Mouse (Mus musculus): Measurements from ENCODE around the gene Kdm4a. TPM values are rescaled to one million over a fixed set of nuclear protein-coding genes. Genes with fewer than 3 reads are reported as not detected.

Kdm4a gene
- polyA plus RNA-seq, 1 experiment = 18.7 TPM

GRCm38 (mm10) chr4:118206918-118207640, 27.2 kb upstream of the Kdm4a start:
- Histone ChIP-seq H3K27me3 (replicated peaks) (peaks cover 45% of the 10 kb centered on the region), H3K9me3 (no peaks in the 10 kb centered on the region), H3K36me3 (replicated peaks; ENCODE audit: low read length) (no peaks in the 10 kb centered on the region), H3K4me3 (replicated peaks) (no peak overlapping the region), H3K4me1 (no peaks in the 10 kb centered on the region)
- no peak for TF ChIP-seq FLI1 (IDR thresholded peaks at IDR 0.05; ENCODE audit: low read length)

- TF ChIP-seq FLI1 (IDR thresholded peaks at IDR 0.05; ENCODE audit: low read length) (no peak), GATA1 (IDR thresholded peaks at IDR 0.05; ENCODE audit: borderline replicate concordance, low read length) (no peak)
- Histone ChIP-seq H3K4me1 (no peaks in the 10 kb centered on the region), H3K36me3 (replicated peaks; ENCODE audit: low read length) (no peaks in the 10 kb centered on the region), H3K4me3 (replicated peaks) (peak overlapping the region; percentile 28), H3K9me3 (no peaks in the 10 kb centered on the region), H3K27me3 (replicated peaks) (peaks cover 38% of the 10 kb centered on the region)
Measured at GRCm38 (mm10) chr4:118205906-118206305, 26.1 kb upstream of the Kdm4a start.

- Histone ChIP-seq H3K9me3 (peaks cover 4% of the 10 kb centered on the region; the same call in 1 of the 2 replicates), H3K4me3 (replicated peaks) (no peak overlapping the region)
Measured at GRCm38 (mm10) chr4:118199093-118199492, 19.2 kb upstream of the Kdm4a start.

GRCm38 (mm10) chr4:118198606-118199005, 18.8 kb upstream of the Kdm4a start:
- no peaks in the 10 kb centered on the region for H3K36me3 ChIP-seq (replicated peaks; ENCODE audit: low read length)
- peaks cover 12% of the 10 kb centered on the region for H3K27me3 ChIP-seq (replicated peaks)
- no peak overlapping the region for H3K4me3 ChIP-seq (replicated peaks)
- TF ChIP-seq GATA1 (IDR thresholded peaks at IDR 0.05; ENCODE audit: borderline replicate concordance, low read length) = no peak
- TF ChIP-seq FLI1 (IDR thresholded peaks at IDR 0.05; ENCODE audit: low read length) = no peak
- no peaks in the 10 kb centered on the region for H3K4me1 ChIP-seq
- peaks cover 4% of the 10 kb centered on the region; the same call in 1 of the 2 replicates for H3K9me3 ChIP-seq

More at GRCm38 (mm10) chr4:118199093-118199492, 19.2 kb upstream of the Kdm4a start:
- peaks cover 14% of the 10 kb centered on the region for H3K27me3 ChIP-seq (replicated peaks)
- no peaks in the 10 kb centered on the region for H3K36me3 ChIP-seq (replicated peaks; ENCODE audit: low read length)
- H3K4me1 ChIP-seq = no peaks in the 10 kb centered on the region
- TF ChIP-seq GATA1 (IDR thresholded peaks at IDR 0.05; ENCODE audit: borderline replicate concordance, low read length) (no peak), FLI1 (IDR thresholded peaks at IDR 0.05; ENCODE audit: low read length) (no peak)

- Histone ChIP-seq H3K27me3 (replicated peaks) (peaks cover 24% of the 10 kb centered on the region), H3K36me3 (replicated peaks; ENCODE audit: low read length) (no peaks in the 10 kb centered on the region), H3K4me1 (no peaks in the 10 kb centered on the region), H3K9me3 (peaks cover 4% of the 10 kb centered on the region; the same call in 1 of the 2 replicates), H3K4me3 (replicated peaks) (no peak overlapping the region)
- no peak for TF ChIP-seq GATA1 (IDR thresholded peaks at IDR 0.05; ENCODE audit: borderline replicate concordance, low read length)
- no peak for TF ChIP-seq FLI1 (IDR thresholded peaks at IDR 0.05; ENCODE audit: low read length)
Measured at GRCm38 (mm10) chr4:118196185-118196584, 16.3 kb upstream of the Kdm4a start.

- Histone ChIP-seq H3K4me3 (replicated peaks) (peak overlapping the region; percentile 97), H3K36me3 (replicated peaks; ENCODE audit: low read length) (peaks cover 20% of the 10 kb centered on the region), H3K27me3 (replicated peaks) (no peaks in the 10 kb centered on the region), H3K4me1 (peaks cover 17% of the 10 kb centered on the region), H3K9me3 (no peaks in the 10 kb centered on the region)
- TF ChIP-seq FLI1 (IDR thresholded peaks at IDR 0.05; ENCODE audit: low read length) (no peak), GATA1 (IDR thresholded peaks at IDR 0.05; ENCODE audit: borderline replicate concordance, low read length) (no peak)
Measured at GRCm38 (mm10) chr4:118180301-118181080, 648 bp upstream of the Kdm4a start.

- H3K9me3 ChIP-seq = no peaks in the 10 kb centered on the region
- TF ChIP-seq GATA1 (IDR thresholded peaks at IDR 0.05; ENCODE audit: borderline replicate concordance, low read length) (no peak), FLI1 (IDR thresholded peaks at IDR 0.05; ENCODE audit: low read length) (no peak)
- no peaks in the 10 kb centered on the region for H3K27me3 ChIP-seq (replicated peaks)
- peak overlapping the region; percentile 97 for H3K4me3 ChIP-seq (replicated peaks)
- H3K4me1 ChIP-seq = peaks cover 17% of the 10 kb centered on the region
- peaks cover 35% of the 10 kb centered on the region for H3K36me3 ChIP-seq (replicated peaks; ENCODE audit: low read length)
Measured at GRCm38 (mm10) chr4:118178952-118179466, 834 bp downstream of the Kdm4a start.

GRCm38 (mm10) chr4:118172461-118172860, 7.4 kb downstream of the Kdm4a start:
- H3K4me1 ChIP-seq = peaks cover 4% of the 10 kb centered on the region; the same call in 1 of the 2 replicates
- peaks cover 99% of the 10 kb centered on the region for H3K36me3 ChIP-seq (replicated peaks; ENCODE audit: low read length)
- no peak overlapping the region for H3K4me3 ChIP-seq (replicated peaks)
- no peak for TF ChIP-seq GATA1 (IDR thresholded peaks at IDR 0.05; ENCODE audit: borderline replicate concordance, low read length)
- H3K9me3 ChIP-seq = no peaks in the 10 kb centered on the region
- H3K27me3 ChIP-seq (replicated peaks) = no peaks in the 10 kb centered on the region

- no peaks in the 10 kb centered on the region for H3K4me1 ChIP-seq
- H3K9me3 ChIP-seq = no peaks in the 10 kb centered on the region
- no peak for TF ChIP-seq FLI1 (IDR thresholded peaks at IDR 0.05; ENCODE audit: low read length)
- no peak overlapping the region for H3K4me3 ChIP-seq (replicated peaks)
- H3K36me3 ChIP-seq (replicated peaks; ENCODE audit: low read length) = peaks cover 99% of the 10 kb centered on the region
- no peaks in the 10 kb centered on the region for H3K27me3 ChIP-seq (replicated peaks)
Measured at GRCm38 (mm10) chr4:118171006-118171405, 8.8 kb downstream of the Kdm4a start.

GRCm38 (mm10) chr4:118162123-118162522, 17.7 kb downstream of the Kdm4a start:
- no peaks in the 10 kb centered on the region for H3K9me3 ChIP-seq
- H3K4me3 ChIP-seq (replicated peaks) = no peak overlapping the region
- H3K36me3 ChIP-seq (replicated peaks; ENCODE audit: low read length) = peaks cover 95% of the 10 kb centered on the region
- no peaks in the 10 kb centered on the region for H3K27me3 ChIP-seq (replicated peaks)
- peaks cover 7% of the 10 kb centered on the region; the same call in 1 of the 2 replicates for H3K4me1 ChIP-seq
- no peak for TF ChIP-seq GATA1 (IDR thresholded peaks at IDR 0.05; ENCODE audit: borderline replicate concordance, low read length)
- TF ChIP-seq FLI1 (IDR thresholded peaks at IDR 0.05; ENCODE audit: low read length) = no peak
